Mouse (Mus musculus) brain, adult 2 months (tissue): ENCODE measurements at regions not wholly inside any gene's neighbourhood (a gene's known extent, or its start where the extent isn't known, plus 50 kb on each side); places are given as distances from the start of the nearest gene placed in this dataset.

Experiments
- DNase-seq: peaks from one replicate; pipeline ENCODE4 v3.0.0; 2011; ENCODE audit warnings: low read depth, low spot score

- DNase-seq = no peak
Observed at GRCm38 (mm10) chr15:70982719-70983118, 2851.6 kb upstream of the Gm6569 start.

GRCm38 (mm10) chr15:70987973-70988570, 2846.3 kb upstream of the Gm6569 start:
- DNase-seq = no peak

GRCm38 (mm10) chr15:70993397-70993796, 2841.0 kb upstream of the Gm6569 start:
- DNase-seq = peak; percentile 9

GRCm38 (mm10) chr15:71010362-71010761, 2824.0 kb upstream of the Gm6569 start:
- no peak for DNase-seq

- DNase-seq = no peak
Observed at GRCm38 (mm10) chr15:71010773-71011172, 2823.6 kb upstream of the Gm6569 start.

GRCm38 (mm10) chr15:71054251-71054852, 2780.0 kb upstream of the Gm6569 start:
- DNase-seq = no peak

- no peak for DNase-seq
Observed at GRCm38 (mm10) chr15:71086367-71086997, 2747.9 kb upstream of the Gm6569 start.

GRCm38 (mm10) chr15:71099111-71099510, 2735.2 kb upstream of the Gm6569 start:
- DNase-seq = peak; percentile 66

GRCm38 (mm10) chr15:71129802-71130201, 2704.6 kb upstream of the Gm6569 start:
- DNase-seq = no peak

GRCm38 (mm10) chr15:71157680-71158079, 2676.7 kb upstream of the Gm6569 start:
- DNase-seq = peak; percentile 3

GRCm38 (mm10) chr15:71162097-71162496, 2672.3 kb upstream of the Gm6569 start:
- peak; percentile 40 for DNase-seq

- DNase-seq = peak; percentile 80
Observed at GRCm38 (mm10) chr15:71195011-71195739, 2639.2 kb upstream of the Gm6569 start.

- DNase-seq = peak; percentile 90
Observed at GRCm38 (mm10) chr15:71240647-71241351, 2593.6 kb upstream of the Gm6569 start.

GRCm38 (mm10) chr15:71243539-71243938, 2590.8 kb upstream of the Gm6569 start:
- peak; percentile 81 for DNase-seq

GRCm38 (mm10) chr15:71275876-71276565, 2558.3 kb upstream of the Gm6569 start:
- DNase-seq = peak; percentile 11

GRCm38 (mm10) chr15:71276566-71276912, 2557.8 kb upstream of the Gm6569 start:
- DNase-seq = no peak

GRCm38 (mm10) chr15:71277388-71277787, 2557.0 kb upstream of the Gm6569 start:
- DNase-seq = no peak

GRCm38 (mm10) chr15:71283775-71284174, 2550.6 kb upstream of the Gm6569 start:
- DNase-seq = peak; percentile 57

- DNase-seq = no peak
Observed at GRCm38 (mm10) chr15:71302541-71302940, 2531.8 kb upstream of the Gm6569 start.

GRCm38 (mm10) chr15:71310230-71310629, 2524.1 kb upstream of the Gm6569 start:
- DNase-seq = no peak

GRCm38 (mm10) chr15:71326596-71326995, 2507.8 kb upstream of the Gm6569 start:
- DNase-seq = peak; percentile 12
